Mouse (Mus musculus) neural tube, embryonic 12.5 days (tissue): ENCODE measurements around the gene Ric3. TPM values are rescaled to one million over a fixed set of nuclear protein-coding genes. Genes with fewer than 3 reads are reported as not detected.

Experiments used
- ATAC-seq: fragments of 200-750 bp; cut with Nextera tagmentation; 2 replicates; pipeline ENCODE4 v1.8.0; 2017; ENCODE audit warnings: low read depth, mild to moderate bottlenecking, moderate TSS enrichment, moderate library complexity; ENCODE audit not compliant: low FRiP score
- H3K27ac ChIP-seq: fragments of 300-500 bp; sonication (generic); 2 replicates; pipeline ENCODE4 v1.5.1; 2016
- H3K27me3 ChIP-seq: fragments of 300-500 bp; sonication (generic); replicated peaks from 2 replicates; pipeline ENCODE4 v1.6.1; 2016; ENCODE audit warnings: mild to moderate bottlenecking
- H3K36me3 ChIP-seq: fragments of 300-500 bp; sonication (generic); 2 replicates; pipeline ENCODE4 v1.6.1; 2016; ENCODE audit warnings: mild to moderate bottlenecking
- H3K4me1 ChIP-seq: fragments of 300-500 bp; sonication (generic); 2 replicates; pipeline ENCODE4 v1.6.1; 2016
- H3K4me2 ChIP-seq: fragments of 300-500 bp; sonication (generic); replicated peaks from 2 replicates; pipeline ENCODE4 v1.6.1; 2016; ENCODE audit warnings: mild to moderate bottlenecking
- H3K4me3 ChIP-seq: fragments of 300-500 bp; sonication (generic); 2 replicates; pipeline ENCODE4 v1.5.1; 2016
- H3K9ac ChIP-seq: fragments of 300-500 bp; sonication (generic); 2 replicates; pipeline ENCODE4 v1.6.1; 2016; ENCODE audit warnings: mild to moderate bottlenecking
- H3K9me3 ChIP-seq: fragments of 300-500 bp; sonication (generic); 2 replicates; pipeline ENCODE4 v1.6.1; 2016; ENCODE audit warnings: mild to moderate bottlenecking
- WGBS: fragments of 180-500 bp; shearing (Covaris S2); methylation state at CpG from one replicate; pipeline ENCODE4 v1.1.7; 2016; 5-methylcytosine and 5-hydroxymethylcytosine counted together
- polyA plus RNA-seq: library from polyadenylated mRNA; unstranded; fragments of >200 nt; fragmentation: Nextera tagmentation; extraction: Ambion mirVana; gene quantifications from 2 replicates; pipeline ENCODE4 v1.2.1, GENCODE M21; 2016

Gene Ric3
- polyA plus RNA-seq, 1 experiment from 2014 or later: 21.2 TPM

GRCm38 (mm10) chr7:109038121-109038735, 44.9 kb downstream of the Ric3 start:
- Histone ChIP-seq H3K9me3 (no peaks in the 10 kb centered on the region), H3K4me2 (no peak overlapping the region), H3K4me1 (no peaks in the 10 kb centered on the region), H3K36me3 (peaks cover 8% of the 10 kb centered on the region), H3K4me3 (no peak overlapping the region), H3K9ac (no peak overlapping the region), H3K27ac (no peak overlapping the region), H3K27me3 (no peaks in the 10 kb centered on the region)
- WGBS: 91% methylated on average over 8 of the region's 8 CpGs
- no peak for ATAC-seq

- no peak for ATAC-seq
- Histone ChIP-seq H3K4me3 (no peak overlapping the region), H3K27ac (no peak overlapping the region), H3K27me3 (no peaks in the 10 kb centered on the region), H3K9me3 (no peaks in the 10 kb centered on the region), H3K4me1 (no peaks in the 10 kb centered on the region), H3K9ac (no peak overlapping the region), H3K4me2 (no peak overlapping the region), H3K36me3 (peaks cover 27% of the 10 kb centered on the region)
- WGBS: 87% methylated on average over 2 of the region's 2 CpGs
These were observed 51.1 kb downstream of the Ric3 start for GRCm38 (mm10) chr7:109032054-109032453.

- ATAC-seq: no peak
- H3K9me3 ChIP-seq: no peaks in the 10 kb centered on the region
- WGBS: 83% methylated on average over 3 of the region's 3 CpGs
- no peaks in the 10 kb centered on the region for H3K4me1 ChIP-seq
- no peak overlapping the region for H3K27ac ChIP-seq
- H3K9ac ChIP-seq: no peak overlapping the region
- peaks cover 31% of the 10 kb centered on the region for H3K36me3 ChIP-seq
- no peaks in the 10 kb centered on the region for H3K27me3 ChIP-seq
- no peak overlapping the region for H3K4me2 ChIP-seq
- H3K4me3 ChIP-seq: no peak overlapping the region
These were observed 51.8 kb downstream of the Ric3 start for GRCm38 (mm10) chr7:109031331-109031730.

- H3K27ac ChIP-seq: no peak overlapping the region
- H3K4me3 ChIP-seq: no peak overlapping the region
- no peak overlapping the region for H3K4me2 ChIP-seq
- H3K4me1 ChIP-seq: no peaks in the 10 kb centered on the region
- H3K9me3 ChIP-seq: no peaks in the 10 kb centered on the region
- WGBS: 92% methylated on average over 6 of the region's 6 CpGs
- H3K9ac ChIP-seq: no peak overlapping the region
- peaks cover 41% of the 10 kb centered on the region for H3K36me3 ChIP-seq
- H3K27me3 ChIP-seq: no peaks in the 10 kb centered on the region
- ATAC-seq: no peak
These were observed 53.1 kb downstream of the Ric3 start for GRCm38 (mm10) chr7:109029961-109030465.

GRCm38 (mm10) chr7:109028204-109028603, 54.9 kb downstream of the Ric3 start:
- Histone ChIP-seq H3K27ac (no peak overlapping the region), H3K4me1 (no peaks in the 10 kb centered on the region), H3K4me2 (no peak overlapping the region), H3K36me3 (peaks cover 43% of the 10 kb centered on the region), H3K9ac (no peak overlapping the region), H3K4me3 (no peak overlapping the region), H3K9me3 (no peaks in the 10 kb centered on the region), H3K27me3 (no peaks in the 10 kb centered on the region)
- WGBS: 28% methylated on average over 6 of the region's 6 CpGs
- ATAC-seq: peak; percentile 56; the same call in 1 of the 2 replicates

GRCm38 (mm10) chr7:109027721-109028120, 55.4 kb downstream of the Ric3 start:
- Histone ChIP-seq H3K9ac (no peak overlapping the region), H3K4me2 (no peak overlapping the region), H3K9me3 (no peaks in the 10 kb centered on the region), H3K4me1 (no peaks in the 10 kb centered on the region), H3K4me3 (no peak overlapping the region), H3K27ac (no peak overlapping the region), H3K36me3 (peaks cover 46% of the 10 kb centered on the region), H3K27me3 (no peaks in the 10 kb centered on the region)
- ATAC-seq: 0 out of 2 replicates have a peak, but pooled peaks have one; percentile 10
- WGBS: 97% methylated on average over 7 of the region's 7 CpGs

GRCm38 (mm10) chr7:109026976-109027375, 56.2 kb downstream of the Ric3 start:
- no peak for ATAC-seq

GRCm38 (mm10) chr7:109025743-109026142, 57.4 kb downstream of the Ric3 start:
- no peak overlapping the region for H3K4me3 ChIP-seq
- no peak overlapping the region for H3K27ac ChIP-seq
- ATAC-seq: no peak
- no peak overlapping the region for H3K9ac ChIP-seq
- peaks cover 53% of the 10 kb centered on the region for H3K36me3 ChIP-seq
- no peaks in the 10 kb centered on the region for H3K27me3 ChIP-seq
- no peak overlapping the region for H3K4me2 ChIP-seq
- 91% methylated on average over 7 of the region's 7 CpGs for WGBS
- no peaks in the 10 kb centered on the region for H3K4me1 ChIP-seq
- H3K9me3 ChIP-seq: no peaks in the 10 kb centered on the region

More at GRCm38 (mm10) chr7:109026976-109027375, 56.2 kb downstream of the Ric3 start:
- Histone ChIP-seq H3K9ac (no peak overlapping the region), H3K36me3 (peaks cover 53% of the 10 kb centered on the region), H3K27me3 (no peaks in the 10 kb centered on the region), H3K4me2 (no peak overlapping the region), H3K9me3 (no peaks in the 10 kb centered on the region), H3K4me1 (no peaks in the 10 kb centered on the region), H3K4me3 (no peak overlapping the region), H3K27ac (no peak overlapping the region)
- WGBS: 91% methylated on average over 9 of the region's 9 CpGs

GRCm38 (mm10) chr7:109021428-109021827, 61.7 kb downstream of the Ric3 start:
- H3K27ac ChIP-seq: no peak overlapping the region
- H3K9me3 ChIP-seq: no peaks in the 10 kb centered on the region
- H3K27me3 ChIP-seq: no peaks in the 10 kb centered on the region
- no peak overlapping the region for H3K9ac ChIP-seq
- WGBS: 20% methylated on average over 3 of the region's 3 CpGs
- peaks cover 27% of the 10 kb centered on the region for H3K36me3 ChIP-seq
- H3K4me2 ChIP-seq: no peak overlapping the region
- no peak overlapping the region for H3K4me3 ChIP-seq
- H3K4me1 ChIP-seq: peaks cover 9% of the 10 kb centered on the region
- ATAC-seq: peak; percentile 32; the same call in 1 of the 2 replicates

GRCm38 (mm10) chr7:109019243-109019642, 63.9 kb downstream of the Ric3 start:
- WGBS: 91% methylated on average over 7 of the region's 7 CpGs
- no peaks in the 10 kb centered on the region for H3K27me3 ChIP-seq
- H3K27ac ChIP-seq: no peak overlapping the region
- H3K4me2 ChIP-seq: no peak overlapping the region
- no peak overlapping the region for H3K4me3 ChIP-seq
- peaks cover 14% of the 10 kb centered on the region for H3K4me1 ChIP-seq
- no peaks in the 10 kb centered on the region for H3K9me3 ChIP-seq
- ATAC-seq: no peak
- H3K36me3 ChIP-seq: peaks cover 13% of the 10 kb centered on the region; the same call in 1 of the 2 replicates
- H3K9ac ChIP-seq: no peak overlapping the region

- Histone ChIP-seq H3K36me3 (no peaks in the 10 kb centered on the region; the same call in 1 of the 2 replicates), H3K27ac (peak overlapping the region; percentile 6; the same call in 1 of the 2 replicates), H3K9ac (no peak overlapping the region), H3K4me2 (no peak overlapping the region; the same call in 1 of the 2 replicates), H3K9me3 (no peaks in the 10 kb centered on the region), H3K27me3 (peaks cover 8% of the 10 kb centered on the region), H3K4me1 (peaks cover 35% of the 10 kb centered on the region), H3K4me3 (no peak overlapping the region)
- 13% methylated on average over 5 of the region's 5 CpGs for WGBS
- peak; percentile 71 for ATAC-seq
These were observed 66.7 kb downstream of the Ric3 start for GRCm38 (mm10) chr7:109016378-109016923.

GRCm38 (mm10) chr7:109014851-109015250, 68.3 kb downstream of the Ric3 start:
- H3K27ac ChIP-seq: no peak overlapping the region
- no peak for ATAC-seq
- H3K9ac ChIP-seq: no peak overlapping the region
- no peaks in the 10 kb centered on the region; the same call in 1 of the 2 replicates for H3K36me3 ChIP-seq
- H3K27me3 ChIP-seq: peaks cover 16% of the 10 kb centered on the region
- no peak overlapping the region for H3K4me3 ChIP-seq
- H3K4me2 ChIP-seq: no peak overlapping the region
- 85% methylated on average over 7 of the region's 7 CpGs for WGBS
- H3K9me3 ChIP-seq: no peaks in the 10 kb centered on the region
- H3K4me1 ChIP-seq: peaks cover 44% of the 10 kb centered on the region
